Mouse (Mus musculus) spleen, adult 2 months (tissue): ENCODE results near the gene Slc12a7.

Source experiments
- CTCF ChIP-seq: fragments of 200-500 bp; IDR thresholded peaks from 2 replicates; pipeline ENCODE4 v1.5.1; 2011; ENCODE audit warnings: mild to moderate bottlenecking, inconsistent platforms; ENCODE audit not compliant: insufficient read depth, insufficient read length, insufficient replicate concordance; ENCODE audit errors: extremely low read depth
- POLR2A ChIP-seq: fragments of 200-500 bp; IDR thresholded peaks from 2 replicates; pipeline ENCODE4 v1.6.1; 2011; ENCODE audit warnings: low read depth, low read length, inconsistent platforms

DNA sequence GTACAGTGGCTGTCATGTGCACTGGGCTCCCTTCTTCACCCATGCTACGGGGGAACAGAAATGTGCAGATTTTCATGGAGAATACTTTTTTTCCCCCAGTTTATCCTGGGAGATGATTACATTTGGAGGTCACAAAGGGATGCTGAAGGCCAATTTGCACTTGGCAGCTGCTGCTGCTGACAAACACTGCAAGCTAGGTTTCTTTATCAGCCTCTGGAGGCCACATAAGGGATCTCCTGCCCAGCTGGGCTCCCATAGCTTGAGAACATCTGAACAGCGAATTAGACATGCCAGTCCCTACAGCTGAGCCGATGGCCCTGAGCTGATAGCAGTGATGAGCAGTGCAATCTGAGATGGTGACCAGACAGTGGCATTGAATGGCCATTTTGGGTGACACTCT, 26.7 kb downstream of the Slc12a7 start:
- TF ChIP-seq CTCF (no peak), POLR2A (no peak)
